Mouse (Mus musculus): ENCODE results near the gene Cox10. TPM values are rescaled to one million over a fixed set of nuclear protein-coding genes. Genes with fewer than 3 reads are reported as not detected.

The Cox10 gene
- total and polyA plus RNA-seq, 3 experiments, result 23.4 to 60.3 (median 35.2) TPM

DNA sequence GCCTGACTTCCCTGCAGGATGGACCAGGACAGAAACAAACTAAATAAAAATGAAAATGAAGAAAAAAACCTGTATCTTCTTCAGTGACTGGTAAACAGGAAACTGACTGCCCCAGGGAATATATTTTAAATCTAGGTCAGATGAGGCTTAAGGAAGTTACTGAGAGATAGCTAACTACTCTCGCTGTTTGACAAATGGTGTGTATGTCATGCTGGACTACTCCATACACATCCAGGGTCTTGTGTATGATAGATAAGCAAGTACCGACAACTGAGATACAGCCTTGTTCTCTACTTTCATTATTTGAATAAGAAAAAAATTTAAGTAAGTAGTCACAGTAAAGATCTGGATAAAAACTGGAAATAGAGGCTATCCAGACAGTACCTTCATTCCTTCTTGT is 20.0 kb downstream of the Cox10 start:
- Histone ChIP-seq H3K9ac (ENCODE audit: insufficient read depth, low read depth) (no peak overlapping the region), H3K79me2 (replicated peaks; ENCODE audit: control insufficient read depth, extremely low read depth, insufficient read depth, poor library complexity, severe bottlenecking) (no peaks in the 10 kb centered on the region; the same call in 1 of the 2 replicates), H3K27me3 (replicated peaks) (no peaks in the 10 kb centered on the region), H3K4me3 (replicated peaks in 1 of 3; ENCODE audit: low read depth in 2 of 3, low read length in 2 of 3, poor library complexity in 1 of 3) (peak overlapping the region in 2 of 3 experiments; percentile 26 to 43), H3K36me3 (replicated peaks in 1 of 2; ENCODE audit: control insufficient read depth in 1 of 2, insufficient read depth in 1 of 2, low read length in 1 of 2) (peaks cover 20 to 62% of the 10 kb centered on the region in 2 experiments), H3K4me1 (ENCODE audit: control insufficient read depth in 1 of 2, insufficient read depth in 2 of 2) (peaks cover 8 to 55% of the 10 kb centered on the region in 2 experiments), H3K4me2 (ENCODE audit: insufficient read depth, low read depth, poor library complexity, severe bottlenecking) (no peak overlapping the region), H3K9me3 (replicated peaks; ENCODE audit: low read length) (no peaks in the 10 kb centered on the region), H3K27ac (ENCODE audit: insufficient read depth, low read depth) (no peak overlapping the region)
- in situ Hi-C loops (cut with MboI; ENCODE audit: low pct_ligation_motif_present, low pct_unique_long_range_greater_than_20kb, low sequenced_read_pairs), result no loop called here
- dilution Hi-C loops (cut with MboI; ENCODE audit: extremely low pct_ligation_motif_present, extremely low pct_unique_long_range_greater_than_20kb, low sequenced_read_pairs), result no loop called here
- no peak for DNase-seq (ENCODE audit: extremely low read depth)
- TF ChIP-seq MAFK (IDR thresholded peaks at IDR 0.05; ENCODE audit: insufficient replicate concordance, low read length) (no peak), KAT2A (IDR thresholded peaks at IDR 0.05; ENCODE audit: insufficient replicate concordance, low read length) (no peak), NRF1 (IDR thresholded peaks at IDR 0.05; ENCODE audit: low read depth, low read length) (no peak), IRF4 (IDR thresholded peaks at IDR 0.05; ENCODE audit: low read depth, low read length) (no peak), JUN (IDR thresholded peaks at IDR 0.05; ENCODE audit: insufficient read depth, low read depth, low read length) (no peak), UBTF (IDR thresholded peaks at IDR 0.05; ENCODE audit: low read depth, low read length) (no peak), SIN3A (IDR thresholded peaks at IDR 0.05; ENCODE audit: low read length) (no peak), RAD21 (IDR thresholded peaks at IDR 0.05; ENCODE audit: low read depth, low read length) (no peak), ELF1 (IDR thresholded peaks at IDR 0.05; ENCODE audit: low read depth, low read length) (no peak), USF1 (IDR thresholded peaks at IDR 0.05; ENCODE audit: low read depth, low read length) (no peak), MXI1 (IDR thresholded peaks at IDR 0.05; ENCODE audit: low read depth, low read length) (no peak), ZMIZ1 (IDR thresholded peaks at IDR 0.05; ENCODE audit: low read depth, low read length) (no peak), RCOR1 (conservative IDR thresholded peaks at IDR 0.05; ENCODE audit: low read depth, low read length) (no peak), ETS1 (conservative IDR thresholded peaks at IDR 0.05; ENCODE audit: low read depth, low read length) (no peak), BHLHE40 (IDR thresholded peaks at IDR 0.05; ENCODE audit: low read depth, low read length) (no peak), NELFE (IDR thresholded peaks at IDR 0.05; ENCODE audit: low read depth, low read length) (no peak)

GRCm38 (mm10) chr11:64058474-64058873 is 20.8 kb downstream of the Cox10 start:
- H3K36me3 ChIP-seq (replicated peaks in 1 of 2; ENCODE audit: control insufficient read depth in 1 of 2, insufficient read depth in 1 of 2, low read length in 1 of 2), result peaks cover 20 to 64% of the 10 kb centered on the region in 2 experiments
- no peak overlapping the region for H3K4me2 ChIP-seq (ENCODE audit: insufficient read depth, low read depth, poor library complexity, severe bottlenecking)
- H3K4me1 ChIP-seq (ENCODE audit: control insufficient read depth in 1 of 2, insufficient read depth in 2 of 2), result peaks cover 8 to 55% of the 10 kb centered on the region in 2 experiments
- no peaks in the 10 kb centered on the region; the same call in 1 of the 2 replicates for H3K79me2 ChIP-seq (replicated peaks; ENCODE audit: control insufficient read depth, extremely low read depth, insufficient read depth, poor library complexity, severe bottlenecking)
- no peak for TF ChIP-seq HCFC1 (IDR thresholded peaks at IDR 0.05; ENCODE audit: low read depth, low read length)
- no peak for TF ChIP-seq NRF1 (IDR thresholded peaks at IDR 0.05; ENCODE audit: low read depth, low read length)
- TF ChIP-seq ZC3H11A (IDR thresholded peaks at IDR 0.05; ENCODE audit: low read depth, low read length), result no peak
- TF ChIP-seq SIN3A (IDR thresholded peaks at IDR 0.05; ENCODE audit: low read length), result no peak
- no peak for TF ChIP-seq POLR2AphosphoS2 (IDR thresholded peaks at IDR 0.05; ENCODE audit: low read depth, low read length)
- TF ChIP-seq USF1 (IDR thresholded peaks at IDR 0.05; ENCODE audit: low read depth, low read length), result no peak
- TF ChIP-seq KAT2A (IDR thresholded peaks at IDR 0.05; ENCODE audit: insufficient replicate concordance, low read length), result no peak
- no peak for TF ChIP-seq TBP (conservative IDR thresholded peaks at IDR 0.05; ENCODE audit: low read depth, low read length)
- TF ChIP-seq BHLHE40 (IDR thresholded peaks at IDR 0.05; ENCODE audit: low read depth, low read length), result no peak
- in situ Hi-C loops (cut with MboI; ENCODE audit: low pct_ligation_motif_present, low pct_unique_long_range_greater_than_20kb, low sequenced_read_pairs) (no loop called here), dilution Hi-C loops (cut with MboI; ENCODE audit: extremely low pct_ligation_motif_present, extremely low pct_unique_long_range_greater_than_20kb, low sequenced_read_pairs) (no loop called here)
- no peaks in the 10 kb centered on the region for H3K27me3 ChIP-seq (replicated peaks)
- no peak overlapping the region for H3K27ac ChIP-seq (ENCODE audit: insufficient read depth, low read depth)
- H3K9me3 ChIP-seq (replicated peaks; ENCODE audit: low read length), result no peaks in the 10 kb centered on the region
- no peak for DNase-seq (ENCODE audit: extremely low read depth)
- no peak overlapping the region for H3K9ac ChIP-seq (ENCODE audit: insufficient read depth, low read depth)
- no peak overlapping the region for H3K4me3 ChIP-seq (replicated peaks in 1 of 3; ENCODE audit: low read depth in 2 of 3, low read length in 2 of 3, poor library complexity in 1 of 3)

All from CH12.LX (cell line).